Mouse (Mus musculus) C2C12 (cell line): ENCODE data around the gene Vmn1r29.

Source experiments
- CTCF ChIP-seq: IDR thresholded peaks from one replicate; pipeline ENCODE4 v1.5.1; 2011; ENCODE audit not compliant: control insufficient read depth, insufficient read depth, insufficient read length
- MAX ChIP-seq: IDR thresholded peaks from one replicate; pipeline ENCODE4 v1.6.1; 2011; ENCODE audit warnings: mild to moderate bottlenecking, control low read depth
- MYOG ChIP-seq: IDR thresholded peaks from one replicate; pipeline ENCODE4 v1.6.1; 2011; ENCODE audit not compliant: control insufficient read depth, insufficient read length; ENCODE audit errors: extremely low read depth

GRCm38 (mm10) chr6:58292201-58292600 lies 9.1 kb upstream of the Vmn1r29 start:
- TF ChIP-seq CTCF (no peak), MAX (no peak), MYOG (no peak)
